Mouse (Mus musculus) embryonic facial prominence, embryonic 14.5 days (tissue): ENCODE measurements around the gene Fancm. TPM values are rescaled to one million over a fixed set of nuclear protein-coding genes. Genes with fewer than 3 reads are reported as not detected.
"Not testable (repeated sequence)": the region's sequence is repeated elsewhere in the genome, so short reads cannot be mapped to it uniquely, and the experiment has no call there.

Source experiments
- ATAC-seq: fragments of 200-750 bp; cut with Nextera tagmentation; 2 replicates; pipeline ENCODE4 v1.8.0; 2017; ENCODE audit warnings: low read depth, moderate number of reproducible peaks, moderate TSS enrichment
- DNase-seq: peaks from one replicate; pipeline ENCODE4 v3.0.0-alpha.2; 2015; ENCODE audit warnings: low spot score
- H3K27ac ChIP-seq: fragments of 300-500 bp; sonication (generic); replicated peaks from 2 replicates; pipeline ENCODE4 v1.5.1; 2014; ENCODE audit warnings: low read depth, mild to moderate bottlenecking, low read length, moderate library complexity
- H3K27me3 ChIP-seq: fragments of 300-500 bp; sonication (generic); replicated peaks from 2 replicates; pipeline ENCODE4 v1.6.1; 2014; ENCODE audit warnings: low read length; ENCODE audit not compliant: control insufficient read depth, insufficient read depth
- H3K36me3 ChIP-seq: fragments of 300-500 bp; sonication (generic); 2 replicates; pipeline ENCODE4 v1.6.1; 2014; ENCODE audit warnings: low read length, mixed read lengths; ENCODE audit not compliant: control insufficient read depth, insufficient read depth
- H3K4me1 ChIP-seq: fragments of 300-500 bp; sonication (generic); 2 replicates; pipeline ENCODE4 v1.6.1; 2014; ENCODE audit warnings: antibody characterized with exemption, low read length; ENCODE audit not compliant: control insufficient read depth, insufficient read depth
- H3K4me2 ChIP-seq: fragments of 300-500 bp; sonication (generic); 2 replicates; pipeline ENCODE4 v1.6.1; 2014; ENCODE audit warnings: low read depth, mild to moderate bottlenecking, low read length, moderate library complexity, mixed read lengths
- H3K4me3 ChIP-seq: fragments of 300-500 bp; sonication (generic); 2 replicates; pipeline ENCODE4 v1.5.1; 2014; ENCODE audit warnings: low read depth, mild to moderate bottlenecking, low read length
- H3K9ac ChIP-seq: fragments of 300-500 bp; sonication (generic); 2 replicates; pipeline ENCODE4 v1.6.1; 2014; ENCODE audit warnings: low read depth, mild to moderate bottlenecking, low read length, moderate library complexity, mixed read lengths
- H3K9me3 ChIP-seq: fragments of 300-500 bp; sonication (generic); 2 replicates; pipeline ENCODE4 v1.6.1; 2016; ENCODE audit warnings: low read length; ENCODE audit not compliant: control insufficient read depth
- WGBS: fragments of 180-500 bp; shearing (Covaris S2); extraction: QIAGEN DNeasy Blood & Tissue Kit; methylation state at CpG from one replicate; pipeline ENCODE4 v1.1.7; 2014; 5-methylcytosine and 5-hydroxymethylcytosine counted together
- polyA plus RNA-seq: library from polyadenylated mRNA; unstranded; fragments of >200 nt; fragmentation: Nextera tagmentation; extraction: Ambion mirVana; gene quantifications from 2 replicates; pipeline ENCODE4 v1.2.1, GENCODE M21; 2014

The Fancm gene
- polyA plus RNA-seq, 1 experiment from 2014 or later = 7.4 TPM

DNA sequence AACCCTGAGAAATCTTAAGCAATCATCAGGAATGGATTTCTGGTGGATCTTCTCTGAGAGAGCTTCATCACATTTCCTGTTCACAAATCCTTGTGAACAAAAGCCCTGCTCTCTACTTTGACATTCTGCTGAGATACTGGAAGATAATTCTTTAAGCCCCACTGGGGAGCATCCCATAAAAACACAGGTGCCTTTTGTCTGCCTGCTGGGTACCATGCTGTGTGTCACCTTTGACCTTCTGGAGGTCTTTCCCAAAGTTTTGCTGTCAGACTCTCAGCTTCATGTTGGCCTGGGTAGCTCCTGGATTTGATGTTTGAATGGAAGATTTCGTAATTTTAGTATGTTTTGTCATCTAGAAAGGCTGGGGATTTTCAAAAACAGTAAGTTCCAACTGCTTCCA, 33.3 kb downstream of the Fancm start:
- Histone ChIP-seq H3K36me3 (peaks cover 45% of the 10 kb centered on the region), H3K9ac (no peak overlapping the region)

GRCm38 (mm10) chr12:65111503-65111902, 36.1 kb downstream of the Fancm start:
- Histone ChIP-seq H3K27me3 (no peaks in the 10 kb centered on the region), H3K9ac (no peak overlapping the region), H3K4me2 (no peak overlapping the region), H3K4me1 (no peaks in the 10 kb centered on the region), H3K9me3 (no peaks in the 10 kb centered on the region), H3K4me3 (no peak overlapping the region), H3K36me3 (peaks cover 35% of the 10 kb centered on the region), H3K27ac (no peak overlapping the region)
- DNase-seq (no peak), ATAC-seq (no peak)
- WGBS = 90% methylated on average over 3 of the region's 3 CpGs

More for the DNA sequence above, 33.3 kb downstream of the Fancm start:
- no peaks in the 10 kb centered on the region for H3K4me1 ChIP-seq
- ATAC-seq = no peak
- DNase-seq = no peak
- no peak overlapping the region for H3K4me3 ChIP-seq
- no peak overlapping the region for H3K4me2 ChIP-seq
- H3K27me3 ChIP-seq = no peaks in the 10 kb centered on the region
- WGBS = 85% methylated on average over 1 of the region's 1 CpGs
- H3K9me3 ChIP-seq = no peaks in the 10 kb centered on the region
- H3K27ac ChIP-seq = no peak overlapping the region

DNA sequence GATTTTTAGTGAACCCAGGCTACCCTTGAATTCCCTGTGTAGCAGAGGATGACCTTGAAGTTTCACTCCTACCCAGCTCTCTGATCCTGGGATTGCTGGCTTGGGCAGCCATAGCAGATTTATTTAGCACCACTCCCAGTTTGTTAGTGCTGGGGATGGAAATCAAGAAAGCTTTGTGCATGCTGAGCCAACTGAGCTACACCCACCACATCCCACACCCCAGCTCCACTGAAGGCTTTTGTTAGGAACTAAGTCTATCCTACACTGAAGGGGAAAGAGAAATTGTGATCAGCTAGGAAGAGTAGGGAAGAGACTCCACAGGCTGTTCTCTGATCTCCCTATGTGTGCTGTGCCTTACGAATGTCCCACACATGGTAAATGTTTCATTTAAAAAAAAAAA, 37.4 kb downstream of the Fancm start:
- peaks cover 32% of the 10 kb centered on the region for H3K36me3 ChIP-seq
- DNase-seq = no peak
- H3K4me3 ChIP-seq = no peak overlapping the region
- no peaks in the 10 kb centered on the region for H3K27me3 ChIP-seq
- no peak overlapping the region for H3K4me2 ChIP-seq
- no peak for ATAC-seq
- no peaks in the 10 kb centered on the region for H3K9me3 ChIP-seq
- H3K27ac ChIP-seq = no peak overlapping the region
- H3K9ac ChIP-seq = no peak overlapping the region
- 94% methylated on average over 1 of the region's 1 CpGs for WGBS
- H3K4me1 ChIP-seq = no peaks in the 10 kb centered on the region

DNA sequence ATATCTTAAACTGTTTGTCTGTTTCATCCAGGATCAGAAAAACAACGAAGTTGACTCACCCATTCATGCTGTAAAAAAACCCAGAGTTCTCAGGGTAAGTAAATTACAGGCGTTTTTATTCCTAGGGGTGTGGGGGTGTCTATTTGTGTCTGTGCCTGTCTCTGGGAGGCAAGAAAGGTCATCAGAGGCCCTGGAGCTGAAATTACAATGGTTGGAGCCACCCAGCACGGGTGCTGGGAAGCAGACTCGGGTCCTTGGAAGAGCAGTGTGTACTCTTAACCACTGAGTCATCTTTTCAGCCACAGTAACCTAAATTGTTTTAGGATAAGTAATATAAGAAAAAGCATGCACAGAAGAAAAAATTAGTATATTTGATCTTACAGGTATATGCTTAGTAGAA, 38.5 kb downstream of the Fancm start:
- Histone ChIP-seq H3K4me2 (no peak overlapping the region), H3K4me1 (no peaks in the 10 kb centered on the region), H3K27ac (no peak overlapping the region), H3K9ac (no peak overlapping the region), H3K9me3 (no peaks in the 10 kb centered on the region), H3K27me3 (no peaks in the 10 kb centered on the region), H3K4me3 (no peak overlapping the region), H3K36me3 (peaks cover 37% of the 10 kb centered on the region)
- WGBS = 91% methylated on average over 4 of the region's 4 CpGs
- DNase-seq = no peak
- ATAC-seq = no peak

DNA sequence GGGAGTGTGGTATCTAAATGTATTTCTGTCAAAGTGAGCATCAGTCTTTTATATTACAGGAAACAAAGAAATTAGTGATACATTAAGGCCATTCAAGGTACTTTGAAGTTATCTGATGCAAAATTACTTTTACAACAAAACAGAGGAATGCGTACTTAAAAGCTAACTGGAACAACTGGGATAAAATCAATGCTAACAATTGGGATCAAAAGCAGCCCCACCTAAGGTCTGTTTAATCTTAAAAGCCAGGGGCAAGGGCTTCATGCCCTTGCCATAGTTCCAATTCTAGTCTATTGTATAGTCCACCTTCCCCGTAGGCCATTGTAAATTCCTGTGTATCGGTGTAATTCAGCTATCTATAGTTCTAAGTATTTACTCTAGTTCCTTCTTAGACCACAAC, 39.6 kb downstream of the Fancm start:
- not testable (repeated sequence) for H3K4me3 ChIP-seq, H3K4me2 ChIP-seq, H3K27me3 ChIP-seq, ATAC-seq, H3K4me1 ChIP-seq, H3K27ac ChIP-seq, DNase-seq, H3K9ac ChIP-seq, H3K9me3 ChIP-seq
- H3K36me3 ChIP-seq = peaks cover 48% of the 10 kb centered on the region
- WGBS = 96% methylated on average over 3 of the region's 3 CpGs

- H3K36me3 ChIP-seq = peaks cover 75% of the 10 kb centered on the region
- H3K4me1 ChIP-seq = no peaks in the 10 kb centered on the region
- H3K9me3 ChIP-seq = no peaks in the 10 kb centered on the region
- H3K4me3 ChIP-seq = no peak overlapping the region
- no peak overlapping the region for H3K4me2 ChIP-seq
- H3K9ac ChIP-seq = no peak overlapping the region
- DNase-seq (no peak), ATAC-seq (no peak)
- H3K27me3 ChIP-seq = no peaks in the 10 kb centered on the region
- WGBS = 81% methylated on average over 7 of the region's 7 CpGs
- H3K27ac ChIP-seq = no peak overlapping the region
Measured at GRCm38 (mm10) chr12:65118968-65119367, 43.6 kb downstream of the Fancm start.

DNA sequence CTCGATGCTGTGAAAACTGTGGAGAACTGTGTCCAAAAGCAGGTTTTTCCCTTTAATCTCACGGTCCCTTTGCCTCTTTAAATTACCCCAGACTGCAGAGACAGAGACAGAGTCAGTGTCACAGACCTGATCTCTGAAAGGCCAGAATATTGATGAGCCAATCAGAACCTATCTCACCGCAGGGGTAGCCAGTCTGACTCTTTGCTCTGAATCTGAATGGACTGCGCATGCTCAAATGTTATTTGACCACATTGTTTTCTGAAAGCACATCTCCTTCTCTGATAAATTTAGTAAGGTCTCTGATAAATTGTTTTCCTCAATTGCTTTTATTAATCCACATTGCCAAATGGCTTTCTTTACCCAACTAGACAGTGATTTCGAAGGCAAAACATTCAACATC, 44.0 kb downstream of the Fancm start:
- ATAC-seq = no peak
- no peaks in the 10 kb centered on the region for H3K27me3 ChIP-seq
- no peak overlapping the region for H3K9ac ChIP-seq
- no peaks in the 10 kb centered on the region for H3K4me1 ChIP-seq
- no peak overlapping the region for H3K27ac ChIP-seq
- no peak overlapping the region for H3K4me3 ChIP-seq
- no peaks in the 10 kb centered on the region for H3K9me3 ChIP-seq
- peaks cover 72% of the 10 kb centered on the region for H3K36me3 ChIP-seq
- no peak for DNase-seq
- no peak overlapping the region for H3K4me2 ChIP-seq
- 88% methylated on average over 5 of the region's 5 CpGs for WGBS

DNA sequence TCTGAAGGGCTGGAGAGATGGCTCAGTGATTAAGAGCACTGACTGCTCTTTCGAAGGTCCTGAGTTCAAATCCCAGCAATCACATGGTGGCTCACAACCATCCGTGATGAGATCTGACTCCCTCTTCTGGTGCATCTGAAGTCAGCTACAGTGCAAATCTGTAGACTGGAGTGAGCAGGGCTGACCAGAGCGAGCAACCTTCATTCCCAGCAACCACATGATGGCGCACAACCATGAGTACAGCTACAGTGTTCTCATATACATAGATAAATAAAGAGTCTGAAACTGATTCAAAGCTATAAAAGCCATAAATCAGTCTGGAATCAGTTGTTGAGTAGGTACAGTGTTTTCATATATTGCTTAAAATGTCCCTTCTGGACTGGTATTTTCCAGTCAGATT, 60.7 kb downstream of the Fancm start:
- 92% methylated on average over 4 of the region's 4 CpGs for WGBS
- not testable (repeated sequence) for H3K27ac ChIP-seq, H3K27me3 ChIP-seq, H3K4me1 ChIP-seq, H3K4me3 ChIP-seq, H3K9me3 ChIP-seq, ATAC-seq, H3K4me2 ChIP-seq, H3K9ac ChIP-seq, DNase-seq
- H3K36me3 ChIP-seq = peaks cover 41% of the 10 kb centered on the region

DNA sequence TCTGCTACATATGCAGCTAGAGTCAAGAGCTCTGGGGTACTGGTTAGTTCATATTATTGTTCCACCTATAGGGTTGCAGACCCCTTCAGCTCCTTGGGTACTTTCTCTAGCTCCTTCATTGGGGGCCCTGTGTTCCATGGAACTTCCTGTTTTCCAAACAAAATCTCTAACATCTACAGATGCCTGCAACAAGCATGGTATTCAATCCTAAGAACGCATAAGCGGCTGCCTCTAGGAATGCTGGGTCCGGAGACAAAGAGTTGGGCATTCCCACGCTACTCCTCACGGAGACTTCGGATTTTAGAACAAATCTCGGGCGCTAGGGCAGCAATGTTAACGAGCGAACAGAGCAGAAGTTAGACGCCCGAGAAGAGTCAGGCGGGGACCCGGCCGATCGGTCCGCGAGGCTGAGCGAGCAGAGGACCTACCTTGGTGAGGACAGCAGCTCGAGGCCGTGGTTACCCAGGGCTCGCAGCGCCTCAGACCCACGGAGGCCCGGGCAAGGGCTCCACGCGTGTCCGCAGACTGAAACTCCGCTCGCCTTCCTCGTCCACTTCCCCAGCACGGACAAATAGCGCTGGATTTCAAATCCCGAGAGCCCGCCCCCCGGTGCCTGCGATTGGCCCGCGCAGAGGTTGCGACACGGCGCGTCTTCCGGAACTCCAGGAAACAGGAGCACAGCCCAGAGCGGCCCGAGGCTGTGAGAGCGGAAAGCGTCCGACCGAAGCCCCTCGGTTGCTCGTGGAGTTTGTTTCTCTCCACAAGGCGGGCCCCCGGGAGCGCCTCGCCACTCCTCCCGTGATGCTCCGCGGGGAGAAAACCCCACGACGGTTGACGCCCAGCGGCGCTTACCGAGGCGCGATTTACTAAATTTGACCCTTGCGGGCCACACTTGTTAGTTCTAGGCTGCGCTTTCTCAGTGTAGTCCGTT, 96.9 kb downstream of the Fancm start, which contains the start of gene Mis18bp1:
Gene Mis18bp1, minus strand, starts transcription at position 584 of the 931 bp plus-strand sequence.
- peak; percentile 99 for DNase-seq
- under 1% methylated on average over 61 of the region's 70 CpGs for WGBS
- Histone ChIP-seq H3K36me3 (no peaks in the 10 kb centered on the region), H3K4me1 (peaks cover 8% of the 10 kb centered on the region; the same call in 1 of the 2 replicates), H3K9me3 (peaks cover 5% of the 10 kb centered on the region; the same call in 1 of the 2 replicates), H3K4me2 (peak within 1 kb of the TSS; percentile 57), H3K9ac (peak within 1 kb of the TSS; percentile 79), H3K27me3 (no peaks in the 10 kb centered on the region), H3K4me3 (peak within 1 kb of the TSS; percentile 89), H3K27ac (peak within 1 kb of the TSS; percentile 93)
- ATAC-seq = peak; percentile 100
